Mouse (Mus musculus) neural tube, embryonic 14.5 days (tissue): Measurements from ENCODE around the gene Pde7b. TPM values are rescaled to one million over a fixed set of nuclear protein-coding genes. Genes with fewer than 3 reads are reported as not detected.

Experiments
- ATAC-seq: fragments of 200-750 bp; cut with Nextera tagmentation; 2 replicates; pipeline ENCODE4 v1.8.0; 2017; ENCODE audit warnings: low read depth, mild to moderate bottlenecking, moderate TSS enrichment, moderate library complexity
- H3K27ac ChIP-seq: fragments of 300-500 bp; sonication (generic); 2 replicates; pipeline ENCODE4 v1.5.1; 2014; ENCODE audit warnings: low read depth, mild to moderate bottlenecking, control low read depth, low read length, moderate library complexity, mixed read lengths
- H3K27me3 ChIP-seq: fragments of 300-500 bp; sonication (generic); 2 replicates; pipeline ENCODE4 v1.6.1; 2014; ENCODE audit warnings: low read length; ENCODE audit not compliant: control insufficient read depth, insufficient read depth
- H3K36me3 ChIP-seq: fragments of 300-500 bp; sonication (generic); 2 replicates; pipeline ENCODE4 v1.6.1; 2014; ENCODE audit warnings: low read length, mixed read lengths; ENCODE audit not compliant: control insufficient read depth, insufficient read depth
- H3K4me1 ChIP-seq: fragments of 300-500 bp; sonication (generic); 2 replicates; pipeline ENCODE4 v1.6.1; 2014; ENCODE audit warnings: low read length; ENCODE audit not compliant: control insufficient read depth, insufficient read depth
- H3K4me2 ChIP-seq: fragments of 300-500 bp; sonication (generic); 2 replicates; pipeline ENCODE4 v1.6.1; 2014; ENCODE audit warnings: mild to moderate bottlenecking, low read depth, low read length, control low read depth
- H3K4me3 ChIP-seq: fragments of 300-500 bp; sonication (generic); 2 replicates; pipeline ENCODE4 v1.5.1; 2014; ENCODE audit warnings: low read depth, low read length, control low read depth, mixed read lengths
- H3K9ac ChIP-seq: fragments of 300-500 bp; sonication (generic); replicated peaks from 2 replicates; pipeline ENCODE4 v1.6.1; 2014; ENCODE audit warnings: low read depth, mild to moderate bottlenecking, control low read depth, low read length, mixed read lengths
- H3K9me3 ChIP-seq: fragments of 300-500 bp; sonication (generic); 2 replicates; pipeline ENCODE4 v1.6.1; 2016; ENCODE audit warnings: low read length; ENCODE audit not compliant: control insufficient read depth
- WGBS: fragments of 180-500 bp; shearing (Covaris S2); extraction: QIAGEN DNeasy Blood & Tissue Kit; methylation state at CpG from one replicate; pipeline ENCODE4 v1.1.7; 2014; 5-methylcytosine and 5-hydroxymethylcytosine counted together
- polyA plus RNA-seq: library from polyadenylated mRNA; unstranded; fragments of >200 nt; fragmentation: Nextera tagmentation; extraction: Ambion mirVana; gene quantifications from 2 replicates; pipeline ENCODE4 v1.2.1, GENCODE M21; 2014

The Pde7b gene
- polyA plus RNA-seq, 1 experiment from 2014 or later = 3.2 TPM

- Histone ChIP-seq H3K27me3 (no peaks in the 10 kb centered on the region), H3K27ac (no peak overlapping the region), H3K4me2 (no peak overlapping the region), H3K4me3 (no peak overlapping the region), H3K36me3 (no peaks in the 10 kb centered on the region), H3K4me1 (no peaks in the 10 kb centered on the region), H3K9ac (no peak overlapping the region), H3K9me3 (no peaks in the 10 kb centered on the region)
- ATAC-seq = no peak
- WGBS = 70% methylated on average over 15 of the region's 15 CpGs
These were observed 324.5 kb downstream of the Pde7b start for GRCm38 (mm10) chr10:20400406-20400805.

DNA sequence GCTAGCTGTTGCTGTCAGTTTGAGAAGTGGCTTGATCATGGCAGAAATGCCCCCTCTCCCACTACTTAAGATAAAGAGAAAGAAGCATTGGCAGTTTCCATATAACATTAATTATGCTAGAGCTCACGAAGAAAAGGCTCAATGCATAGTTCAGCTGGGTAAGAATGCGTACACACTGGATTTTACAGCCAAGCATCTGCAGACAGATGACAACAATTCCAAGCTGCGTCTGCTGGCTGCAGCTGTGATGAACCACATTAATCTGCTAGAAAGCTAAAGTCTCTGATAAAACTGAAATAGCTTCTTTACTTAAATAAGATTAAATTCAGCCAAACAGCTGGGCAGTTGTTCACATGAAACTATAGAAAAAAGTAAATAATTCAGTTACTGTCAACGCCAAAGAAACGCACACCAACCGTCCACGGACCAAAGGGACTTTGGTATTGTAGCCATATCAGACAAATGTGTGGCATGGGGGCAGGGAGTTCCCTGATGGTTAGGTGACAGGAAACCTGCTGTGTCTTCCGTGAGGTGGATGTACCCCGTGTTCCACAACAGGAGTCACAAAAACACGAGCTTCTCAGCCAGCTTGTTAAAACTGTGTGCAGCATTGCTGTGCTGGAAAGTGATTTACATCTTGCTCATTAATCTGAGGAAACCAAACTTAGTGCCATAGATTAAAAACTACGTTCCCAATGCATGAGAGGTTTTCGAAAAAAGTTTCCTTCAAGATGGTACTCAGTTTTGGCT, 326.1 kb downstream of the Pde7b start:
- H3K4me2 ChIP-seq = no peak overlapping the region
- no peak overlapping the region for H3K27ac ChIP-seq
- no peak overlapping the region for H3K4me3 ChIP-seq
- H3K27me3 ChIP-seq = no peaks in the 10 kb centered on the region
- no peak overlapping the region for H3K9ac ChIP-seq
- H3K9me3 ChIP-seq = no peaks in the 10 kb centered on the region
- ATAC-seq = no peak
- H3K36me3 ChIP-seq = no peaks in the 10 kb centered on the region
- 66% methylated on average over 12 of the region's 12 CpGs for WGBS
- H3K4me1 ChIP-seq = no peaks in the 10 kb centered on the region

DNA sequence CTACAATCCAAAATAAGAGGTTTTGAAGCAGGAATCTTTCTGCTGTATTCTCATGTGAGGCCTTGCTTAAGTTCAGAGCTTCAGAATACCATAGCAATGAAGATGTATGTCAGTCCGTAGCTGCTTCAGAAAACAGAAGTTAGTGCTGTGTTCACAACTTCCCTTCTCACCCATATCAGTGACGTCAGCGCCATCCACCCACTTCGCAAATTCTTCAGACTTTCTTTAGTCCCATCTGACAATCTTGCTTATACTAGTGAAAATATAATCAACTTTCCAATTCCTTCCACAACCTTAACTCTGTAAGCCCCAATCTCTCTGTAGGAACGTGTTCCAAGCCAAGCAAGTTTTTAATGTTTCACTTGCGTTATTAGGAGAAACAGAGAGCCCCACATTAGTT, 326.7 kb downstream of the Pde7b start:
- H3K27ac ChIP-seq = no peak overlapping the region
- no peaks in the 10 kb centered on the region for H3K36me3 ChIP-seq
- no peaks in the 10 kb centered on the region for H3K9me3 ChIP-seq
- no peak overlapping the region for H3K9ac ChIP-seq
- no peaks in the 10 kb centered on the region for H3K27me3 ChIP-seq
- no peak overlapping the region for H3K4me3 ChIP-seq
- no peak for ATAC-seq
- H3K4me2 ChIP-seq = no peak overlapping the region
- no peaks in the 10 kb centered on the region for H3K4me1 ChIP-seq
- 85% methylated on average over 6 of the region's 6 CpGs for WGBS

DNA sequence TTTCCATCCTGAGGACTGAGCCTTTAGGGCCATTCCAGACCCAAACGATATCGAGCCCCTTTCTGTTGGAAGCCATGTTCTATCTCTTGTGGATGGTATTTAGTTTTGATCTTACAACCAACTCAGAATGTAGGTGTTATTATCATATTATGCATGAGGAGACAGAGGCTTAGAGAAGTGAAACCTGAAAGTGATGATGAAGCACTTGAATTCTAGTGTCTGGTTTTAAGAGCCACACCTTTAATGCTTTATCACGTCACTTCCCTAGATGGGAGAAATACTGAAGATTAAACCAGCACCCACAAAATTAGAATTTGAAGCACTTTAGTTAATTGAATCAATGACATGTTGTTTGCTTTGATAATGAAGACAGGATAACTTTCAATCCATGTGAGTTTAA, 329.1 kb downstream of the Pde7b start:
- Histone ChIP-seq H3K27ac (no peak overlapping the region), H3K9me3 (no peaks in the 10 kb centered on the region), H3K4me2 (no peak overlapping the region), H3K36me3 (no peaks in the 10 kb centered on the region), H3K27me3 (no peaks in the 10 kb centered on the region), H3K9ac (no peak overlapping the region), H3K4me1 (no peaks in the 10 kb centered on the region), H3K4me3 (no peak overlapping the region)
- 93% methylated on average over 3 of the region's 3 CpGs for WGBS
- ATAC-seq = no peak

DNA sequence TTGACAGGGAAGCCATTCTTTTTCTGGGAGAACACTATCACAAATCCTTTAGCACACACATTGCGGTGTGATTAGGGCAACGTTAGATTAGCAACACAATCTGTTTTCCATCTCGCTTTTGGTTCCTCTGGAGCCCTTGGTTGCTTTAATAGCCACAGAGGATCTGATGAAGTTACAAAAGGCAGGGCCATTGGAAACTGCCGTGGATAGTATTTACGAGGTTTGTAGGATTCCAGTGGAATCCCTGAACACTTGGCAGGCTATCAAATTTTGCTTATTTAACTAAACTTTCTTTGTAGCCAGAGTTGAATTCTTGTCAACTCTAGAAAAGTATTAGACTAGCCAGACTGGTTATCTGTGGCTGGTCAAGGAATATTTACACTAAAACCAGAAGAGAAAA, 330.1 kb downstream of the Pde7b start:
- Histone ChIP-seq H3K4me1 (no peaks in the 10 kb centered on the region), H3K27me3 (no peaks in the 10 kb centered on the region), H3K9me3 (no peaks in the 10 kb centered on the region), H3K4me2 (no peak overlapping the region), H3K9ac (no peak overlapping the region), H3K36me3 (no peaks in the 10 kb centered on the region), H3K4me3 (no peak overlapping the region), H3K27ac (no peak overlapping the region)
- no peak for ATAC-seq
- WGBS = 75% methylated on average over 5 of the region's 5 CpGs

GRCm38 (mm10) chr10:20390568-20390967, 334.3 kb downstream of the Pde7b start:
- no peak for ATAC-seq

GRCm38 (mm10) chr10:20382807-20383419, 342.0 kb downstream of the Pde7b start:
- H3K4me1 ChIP-seq = no peaks in the 10 kb centered on the region
- WGBS = 75% methylated on average over 6 of the region's 6 CpGs
- H3K27ac ChIP-seq = no peak overlapping the region
- H3K36me3 ChIP-seq = no peaks in the 10 kb centered on the region
- no peak overlapping the region for H3K4me2 ChIP-seq
- H3K4me3 ChIP-seq = no peak overlapping the region
- H3K27me3 ChIP-seq = no peaks in the 10 kb centered on the region
- ATAC-seq = peak; percentile 82
- no peaks in the 10 kb centered on the region for H3K9me3 ChIP-seq
- no peak overlapping the region for H3K9ac ChIP-seq

More at GRCm38 (mm10) chr10:20390568-20390967, 334.3 kb downstream of the Pde7b start:
- no peak overlapping the region for H3K27ac ChIP-seq
- H3K4me1 ChIP-seq = no peaks in the 10 kb centered on the region
- no peak overlapping the region for H3K4me3 ChIP-seq
- no peak overlapping the region for H3K9ac ChIP-seq
- H3K36me3 ChIP-seq = no peaks in the 10 kb centered on the region
- H3K4me2 ChIP-seq = no peak overlapping the region
- H3K9me3 ChIP-seq = no peaks in the 10 kb centered on the region
- 67% methylated on average over 3 of the region's 3 CpGs for WGBS
- H3K27me3 ChIP-seq = no peaks in the 10 kb centered on the region

DNA sequence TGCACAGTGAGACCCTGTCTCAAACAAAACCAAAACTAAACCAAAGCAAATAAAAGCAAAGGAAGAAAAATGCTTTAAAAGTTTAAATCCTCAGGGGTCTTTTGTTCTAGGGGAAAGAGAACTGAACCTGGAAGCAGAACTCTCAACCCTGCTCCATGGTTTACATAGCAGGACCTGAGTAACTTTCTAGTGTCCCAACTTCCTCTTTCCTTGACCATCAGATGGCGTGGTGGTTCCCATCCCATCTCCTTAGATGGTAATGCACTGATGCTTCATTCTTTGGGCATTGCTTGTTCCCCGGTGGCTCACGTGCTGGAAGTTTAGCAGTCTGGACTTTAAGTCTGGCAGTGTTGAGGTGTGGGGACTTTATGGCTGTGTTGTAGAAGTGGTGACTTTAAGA, 343.5 kb downstream of the Pde7b start:
- Histone ChIP-seq H3K4me1 (no peaks in the 10 kb centered on the region), H3K27me3 (no peaks in the 10 kb centered on the region), H3K36me3 (no peaks in the 10 kb centered on the region), H3K4me2 (no peak overlapping the region), H3K27ac (no peak overlapping the region), H3K4me3 (no peak overlapping the region), H3K9ac (no peak overlapping the region), H3K9me3 (no peaks in the 10 kb centered on the region)
- WGBS = 89% methylated on average over 3 of the region's 3 CpGs
- ATAC-seq = no peak

GRCm38 (mm10) chr10:20380798-20381197, 344.1 kb downstream of the Pde7b start:
- no peak overlapping the region for H3K4me3 ChIP-seq
- no peak overlapping the region for H3K27ac ChIP-seq
- 86% methylated on average over 3 of the region's 3 CpGs for WGBS
- H3K9me3 ChIP-seq = no peaks in the 10 kb centered on the region
- H3K4me2 ChIP-seq = no peak overlapping the region
- no peaks in the 10 kb centered on the region for H3K27me3 ChIP-seq
- no peaks in the 10 kb centered on the region for H3K36me3 ChIP-seq
- no peak for ATAC-seq
- no peaks in the 10 kb centered on the region for H3K4me1 ChIP-seq
- no peak overlapping the region for H3K9ac ChIP-seq
